Mouse (Mus musculus): ENCODE data around the gene Adam10. TPM values are rescaled to one million over a fixed set of nuclear protein-coding genes. Genes with fewer than 3 reads are reported as not detected.

Adam10 gene
- polyA plus RNA-seq, 1 experiment = 6.8 TPM

- H3K4me3 ChIP-seq (ENCODE audit: control insufficient read depth, low read depth, low read length) = no peak overlapping the region
- H3K27me3 ChIP-seq (ENCODE audit: control insufficient read depth, insufficient read depth, low read length) = no peaks in the 10 kb centered on the region
- no peak overlapping the region for H3K27ac ChIP-seq (ENCODE audit: control insufficient read depth, insufficient read depth, low read depth, low read length)
- no peaks in the 10 kb centered on the region for H3K4me1 ChIP-seq (ENCODE audit: control insufficient read depth, insufficient read depth, low read length)
- no peak for TF ChIP-seq POLR2A (IDR thresholded peaks at IDR 0.05; ENCODE audit: control insufficient read depth, low read depth, low read length)
- TF ChIP-seq CTCF (IDR thresholded peaks at IDR 0.05; ENCODE audit: control insufficient read depth, insufficient read depth, insufficient replicate concordance, low read depth, low read length) = no peak
- H3K36me3 ChIP-seq (ENCODE audit: control insufficient read depth, insufficient read depth, low read length) = no peaks in the 10 kb centered on the region
These were observed 27.6 kb downstream of the Adam10 start for GRCm38 (mm10) chr9:70706444-70706843.

GRCm38 (mm10) chr9:70729544-70729943 is 50.7 kb downstream of the Adam10 start:
- TF ChIP-seq CTCF (IDR thresholded peaks at IDR 0.05; ENCODE audit: control insufficient read depth, insufficient read depth, insufficient replicate concordance, low read depth, low read length) = no peak
- no peak for TF ChIP-seq POLR2A (IDR thresholded peaks at IDR 0.05; ENCODE audit: control insufficient read depth, low read depth, low read length)
- Histone ChIP-seq H3K4me1 (ENCODE audit: control insufficient read depth, insufficient read depth, low read length) (no peaks in the 10 kb centered on the region), H3K27me3 (ENCODE audit: control insufficient read depth, insufficient read depth, low read length) (no peaks in the 10 kb centered on the region), H3K27ac (ENCODE audit: control insufficient read depth, insufficient read depth, low read depth, low read length) (no peak overlapping the region), H3K36me3 (ENCODE audit: control insufficient read depth, insufficient read depth, low read length) (no peaks in the 10 kb centered on the region), H3K4me3 (ENCODE audit: control insufficient read depth, low read depth, low read length) (no peak overlapping the region)

GRCm38 (mm10) chr9:70731079-70731478 is 52.3 kb downstream of the Adam10 start:
- H3K36me3 ChIP-seq (ENCODE audit: control insufficient read depth, insufficient read depth, low read length) = no peaks in the 10 kb centered on the region
- no peak overlapping the region for H3K4me3 ChIP-seq (ENCODE audit: control insufficient read depth, low read depth, low read length)
- no peaks in the 10 kb centered on the region for H3K4me1 ChIP-seq (ENCODE audit: control insufficient read depth, insufficient read depth, low read length)
- TF ChIP-seq CTCF (IDR thresholded peaks at IDR 0.05; ENCODE audit: control insufficient read depth, insufficient read depth, insufficient replicate concordance, low read depth, low read length) = no peak
- TF ChIP-seq POLR2A (IDR thresholded peaks at IDR 0.05; ENCODE audit: control insufficient read depth, low read depth, low read length) = no peak
- H3K27ac ChIP-seq (ENCODE audit: control insufficient read depth, insufficient read depth, low read depth, low read length) = no peak overlapping the region
- no peaks in the 10 kb centered on the region for H3K27me3 ChIP-seq (ENCODE audit: control insufficient read depth, insufficient read depth, low read length)

GRCm38 (mm10) chr9:70733208-70733607 is 54.4 kb downstream of the Adam10 start:
- Histone ChIP-seq H3K27me3 (ENCODE audit: control insufficient read depth, insufficient read depth, low read length) (no peaks in the 10 kb centered on the region), H3K36me3 (ENCODE audit: control insufficient read depth, insufficient read depth, low read length) (no peaks in the 10 kb centered on the region), H3K4me3 (ENCODE audit: control insufficient read depth, low read depth, low read length) (no peak overlapping the region), H3K27ac (ENCODE audit: control insufficient read depth, insufficient read depth, low read depth, low read length) (no peak overlapping the region), H3K4me1 (ENCODE audit: control insufficient read depth, insufficient read depth, low read length) (no peaks in the 10 kb centered on the region)
- TF ChIP-seq POLR2A (IDR thresholded peaks at IDR 0.05; ENCODE audit: control insufficient read depth, low read depth, low read length) (no peak), CTCF (IDR thresholded peaks at IDR 0.05; ENCODE audit: control insufficient read depth, insufficient read depth, insufficient replicate concordance, low read depth, low read length) (no peak)

- no peak overlapping the region for H3K27ac ChIP-seq (ENCODE audit: control insufficient read depth, insufficient read depth, low read depth, low read length)
- H3K27me3 ChIP-seq (ENCODE audit: control insufficient read depth, insufficient read depth, low read length) = no peaks in the 10 kb centered on the region
- H3K4me1 ChIP-seq (ENCODE audit: control insufficient read depth, insufficient read depth, low read length) = no peaks in the 10 kb centered on the region
- H3K36me3 ChIP-seq (ENCODE audit: control insufficient read depth, insufficient read depth, low read length) = no peaks in the 10 kb centered on the region
- TF ChIP-seq CTCF (IDR thresholded peaks at IDR 0.05; ENCODE audit: control insufficient read depth, insufficient read depth, insufficient replicate concordance, low read depth, low read length) = no peak
- H3K4me3 ChIP-seq (ENCODE audit: control insufficient read depth, low read depth, low read length) = no peak overlapping the region
These were observed 61.2 kb downstream of the Adam10 start for GRCm38 (mm10) chr9:70739998-70740397.

GRCm38 (mm10) chr9:70751504-70752222 is 72.9 kb downstream of the Adam10 start:
- Histone ChIP-seq H3K27ac (ENCODE audit: control insufficient read depth, insufficient read depth, low read depth, low read length) (no peak overlapping the region), H3K4me1 (ENCODE audit: control insufficient read depth, insufficient read depth, low read length) (no peaks in the 10 kb centered on the region), H3K4me3 (ENCODE audit: control insufficient read depth, low read depth, low read length) (no peak overlapping the region), H3K27me3 (ENCODE audit: control insufficient read depth, insufficient read depth, low read length) (no peaks in the 10 kb centered on the region), H3K36me3 (ENCODE audit: control insufficient read depth, insufficient read depth, low read length) (no peaks in the 10 kb centered on the region)
- TF ChIP-seq POLR2A (IDR thresholded peaks at IDR 0.05; ENCODE audit: control insufficient read depth, low read depth, low read length) (no peak), CTCF (IDR thresholded peaks at IDR 0.05; ENCODE audit: control insufficient read depth, insufficient read depth, insufficient replicate concordance, low read depth, low read length) (no peak)

GRCm38 (mm10) chr9:70760974-70761373 is 82.2 kb downstream of the Adam10 start:
- H3K27me3 ChIP-seq (ENCODE audit: control insufficient read depth, insufficient read depth, low read length) = no peaks in the 10 kb centered on the region
- no peaks in the 10 kb centered on the region for H3K4me1 ChIP-seq (ENCODE audit: control insufficient read depth, insufficient read depth, low read length)
- H3K27ac ChIP-seq (ENCODE audit: control insufficient read depth, insufficient read depth, low read depth, low read length) = no peak overlapping the region
- no peak overlapping the region for H3K4me3 ChIP-seq (ENCODE audit: control insufficient read depth, low read depth, low read length)
- TF ChIP-seq CTCF (IDR thresholded peaks at IDR 0.05; ENCODE audit: control insufficient read depth, insufficient read depth, insufficient replicate concordance, low read depth, low read length) = no peak
- TF ChIP-seq POLR2A (IDR thresholded peaks at IDR 0.05; ENCODE audit: control insufficient read depth, low read depth, low read length) = no peak
- H3K36me3 ChIP-seq (ENCODE audit: control insufficient read depth, insufficient read depth, low read length) = no peaks in the 10 kb centered on the region

Data from testis, adult 2 months (tissue).